Mouse (Mus musculus): Measurements from ENCODE around the gene Dnmt3b. TPM values are rescaled to one million over a fixed set of nuclear protein-coding genes. Genes with fewer than 3 reads are reported as not detected.

Dnmt3b gene
- total and polyA plus RNA-seq, 3 experiments = 5.3 to 9.4 (median 8.4) TPM

GRCm38 (mm10) chr2:153607870-153608515 lies 41.3 kb upstream of the Dnmt3b start:
- in situ Hi-C loops (cut with MboI; ENCODE audit: low pct_ligation_motif_present, low pct_unique_long_range_greater_than_20kb, low sequenced_read_pairs) = no loop called here
- H3K27ac ChIP-seq (ENCODE audit: insufficient read depth, low read depth) = no peak overlapping the region
- H3K4me3 ChIP-seq (replicated peaks in 1 of 3; ENCODE audit: low read depth in 2 of 3, low read length in 2 of 3, poor library complexity in 1 of 3) = no peak overlapping the region
- no peak overlapping the region for H3K9ac ChIP-seq (ENCODE audit: insufficient read depth, low read depth)
- dilution Hi-C loops (cut with MboI; ENCODE audit: extremely low pct_ligation_motif_present, extremely low pct_unique_long_range_greater_than_20kb, low sequenced_read_pairs) = no loop called here
- no peaks in the 10 kb centered on the region for H3K9me3 ChIP-seq (replicated peaks; ENCODE audit: low read length)
- H3K4me2 ChIP-seq (ENCODE audit: insufficient read depth, low read depth, poor library complexity, severe bottlenecking) = no peak overlapping the region
- H3K36me3 ChIP-seq (replicated peaks in 1 of 2; ENCODE audit: control insufficient read depth in 1 of 2, insufficient read depth in 1 of 2, low read length in 1 of 2) = no peaks in the 10 kb centered on the region
- H3K27me3 ChIP-seq (replicated peaks) = no peaks in the 10 kb centered on the region
- H3K79me2 ChIP-seq (replicated peaks; ENCODE audit: control insufficient read depth, extremely low read depth, insufficient read depth, poor library complexity, severe bottlenecking) = no peaks in the 10 kb centered on the region
- H3K4me1 ChIP-seq (ENCODE audit: control insufficient read depth in 1 of 2, insufficient read depth in 2 of 2) = peaks cover 0 to 21% of the 10 kb centered on the region in 2 experiments; a peak in 3 of 4 replicates
- TF ChIP-seq USF2 (conservative IDR thresholded peaks at IDR 0.05; ENCODE audit: low read depth, low read length) (no peak), SMC3 (IDR thresholded peaks at IDR 0.05; ENCODE audit: low read depth, low read length) (no peak), USF1 (IDR thresholded peaks at IDR 0.05; ENCODE audit: low read depth, low read length) (no peak)
- DNase-seq (ENCODE audit: extremely low read depth) = no peak

DNA sequence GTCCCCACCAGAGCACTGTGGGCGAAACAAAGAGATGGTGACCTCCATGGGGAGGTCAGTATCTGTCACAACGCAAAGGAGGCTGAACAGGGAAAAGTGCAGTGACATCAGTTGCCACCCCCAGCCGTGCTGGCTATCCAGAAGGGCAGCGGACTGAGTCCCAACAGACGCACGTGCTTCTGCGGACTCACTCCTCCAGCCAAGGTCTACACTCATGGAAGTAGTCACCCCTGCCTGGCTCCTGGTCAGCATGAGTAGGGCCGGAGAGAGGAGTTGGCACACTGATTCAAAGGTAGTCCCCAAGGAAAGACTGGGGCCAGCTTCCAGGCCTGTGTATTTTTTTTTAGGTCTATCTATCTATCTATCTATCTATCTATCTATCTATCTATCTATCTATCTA lies 40.2 kb upstream of the Dnmt3b start:
- H3K4me2 ChIP-seq (ENCODE audit: insufficient read depth, low read depth, poor library complexity, severe bottlenecking) = no peak overlapping the region
- no peak for DNase-seq (ENCODE audit: extremely low read depth)
- H3K27me3 ChIP-seq (replicated peaks) = no peaks in the 10 kb centered on the region
- peaks cover 0 to 21% of the 10 kb centered on the region in 2 experiments; a peak in 3 of 4 replicates for H3K4me1 ChIP-seq (ENCODE audit: control insufficient read depth in 1 of 2, insufficient read depth in 2 of 2)
- no peak overlapping the region for H3K9ac ChIP-seq (ENCODE audit: insufficient read depth, low read depth)
- H3K36me3 ChIP-seq (replicated peaks in 1 of 2; ENCODE audit: control insufficient read depth in 1 of 2, insufficient read depth in 1 of 2, low read length in 1 of 2) = no peaks in the 10 kb centered on the region
- H3K27ac ChIP-seq (ENCODE audit: insufficient read depth, low read depth) = no peak overlapping the region
- no peak overlapping the region for H3K4me3 ChIP-seq (replicated peaks in 1 of 3; ENCODE audit: low read depth in 2 of 3, low read length in 2 of 3, poor library complexity in 1 of 3)
- in situ Hi-C loops (cut with MboI; ENCODE audit: low pct_ligation_motif_present, low pct_unique_long_range_greater_than_20kb, low sequenced_read_pairs) (no loop called here), dilution Hi-C loops (cut with MboI; ENCODE audit: extremely low pct_ligation_motif_present, extremely low pct_unique_long_range_greater_than_20kb, low sequenced_read_pairs) (no loop called here)
- TF ChIP-seq ZC3H11A (IDR thresholded peaks at IDR 0.05; ENCODE audit: low read depth, low read length) (no peak), MEF2A (IDR thresholded peaks at IDR 0.05; ENCODE audit: borderline replicate concordance, low read depth, low read length) (no peak), UBTF (IDR thresholded peaks at IDR 0.05; ENCODE audit: low read depth, low read length) (no peak), RAD21 (IDR thresholded peaks at IDR 0.05; ENCODE audit: low read depth, low read length) (no peak), TBP (conservative IDR thresholded peaks at IDR 0.05; ENCODE audit: low read depth, low read length) (no peak), EP300 (IDR thresholded peaks at IDR 0.05; ENCODE audit: low read length) (no peak), POLR2A (IDR thresholded peaks at IDR 0.05; ENCODE audit: low read depth, low read length) (no peak), GABPA (IDR thresholded peaks at IDR 0.05; ENCODE audit: insufficient replicate concordance, low read depth, low read length) (no peak), BHLHE40 (IDR thresholded peaks at IDR 0.05; ENCODE audit: low read depth, low read length) (no peak), ZMIZ1 (IDR thresholded peaks at IDR 0.05; ENCODE audit: low read depth, low read length) (no peak), MYC (IDR thresholded peaks at IDR 0.05; ENCODE audit: low read depth, low read length) (no peak), POLR2AphosphoS2 (IDR thresholded peaks at IDR 0.05; ENCODE audit: low read depth, low read length) (no peak), USF1 (IDR thresholded peaks at IDR 0.05; ENCODE audit: low read depth, low read length) (no peak), JUN (IDR thresholded peaks at IDR 0.05; ENCODE audit: insufficient read depth, low read depth, low read length) (no peak), ETS1 (conservative IDR thresholded peaks at IDR 0.05; ENCODE audit: low read depth, low read length) (no peak), MAZ (IDR thresholded peaks at IDR 0.05; ENCODE audit: low read depth, low read length) (no peak), ZNF384 (IDR thresholded peaks at IDR 0.05; ENCODE audit: low read depth, low read length) (no peak), CHD2 (IDR thresholded peaks at IDR 0.05; ENCODE audit: low read length) (no peak), SIN3A (IDR thresholded peaks at IDR 0.05; ENCODE audit: low read length) (no peak), USF2 (conservative IDR thresholded peaks at IDR 0.05; ENCODE audit: low read depth, low read length) (no peak)
- no peaks in the 10 kb centered on the region for H3K9me3 ChIP-seq (replicated peaks; ENCODE audit: low read length)
- H3K79me2 ChIP-seq (replicated peaks; ENCODE audit: control insufficient read depth, extremely low read depth, insufficient read depth, poor library complexity, severe bottlenecking) = no peaks in the 10 kb centered on the region
